Mouse (Mus musculus) adrenal gland, adult 18-20 months (tissue): ENCODE measurements around the gene Chrd. TPM values are rescaled to one million over a fixed set of nuclear protein-coding genes. Genes with fewer than 3 reads are reported as not detected.

Source experiments
- DNase-seq, 2 experiments: peaks; one replicate each; pipeline ENCODE4 v3.0.0; 2021 to 2022; ENCODE audit warnings: low spot score in 2 of 2
- total RNA-seq, 2 experiments: library from RNA; stranded (reverse); gene quantifications; 1 replicate in 1 of 2; 2 replicates in 1 of 2; pipeline ENCODE4 v1.2.3; 2021

Gene Chrd
- total RNA-seq, 2 experiments from 2014 or later = 9.7 to 12.4 TPM

- DNase-seq = no peak
Measured at GRCm38 (mm10) chr16:20708939-20709734, 23.8 kb upstream of the Chrd start.

GRCm38 (mm10) chr16:20710370-20710769 lies 22.6 kb upstream of the Chrd start:
- DNase-seq = no peak

GRCm38 (mm10) chr16:20710810-20711209 lies 22.1 kb upstream of the Chrd start:
- DNase-seq = no peak

DNA sequence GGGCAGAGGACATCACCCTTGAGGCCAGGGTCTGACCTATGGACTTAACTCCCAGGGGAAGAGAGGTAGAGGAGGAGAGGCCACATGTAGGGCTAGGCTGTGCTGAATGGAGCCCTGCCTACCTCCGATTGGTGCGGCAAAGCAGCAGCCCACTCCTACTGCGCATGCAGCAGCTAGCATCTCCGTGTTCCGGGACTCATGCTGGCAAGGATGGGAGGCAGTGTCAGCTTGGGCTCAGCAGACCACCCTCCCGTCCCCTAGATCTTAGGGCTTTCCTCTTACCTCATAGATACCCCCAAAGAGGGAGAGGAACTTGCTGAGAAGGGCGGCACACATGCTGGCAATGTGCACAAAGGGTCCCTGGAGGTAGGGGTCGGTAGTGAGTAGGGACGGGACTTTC lies 20.7 kb upstream of the Chrd start:
- no peak for DNase-seq

DNA sequence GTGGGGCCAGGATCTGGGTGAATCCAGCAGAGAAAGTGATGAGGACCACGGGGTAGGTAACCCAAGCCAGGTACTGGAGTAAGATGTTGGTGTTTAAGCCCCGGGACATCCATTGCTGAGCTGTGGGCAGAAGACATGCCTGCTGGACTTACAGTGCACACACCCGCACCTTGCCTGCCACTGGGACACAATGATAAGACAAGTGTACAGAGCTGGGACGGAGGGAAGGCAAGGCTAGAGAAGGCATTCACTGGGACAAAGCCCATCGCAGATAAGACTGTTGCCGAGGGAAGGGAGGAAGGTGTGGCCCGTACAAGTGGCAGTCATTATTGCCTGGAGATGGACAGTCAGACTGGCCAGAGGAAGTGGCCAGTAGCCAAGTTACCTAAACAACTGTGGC lies 20.0 kb upstream of the Chrd start:
- DNase-seq = no peak

DNA sequence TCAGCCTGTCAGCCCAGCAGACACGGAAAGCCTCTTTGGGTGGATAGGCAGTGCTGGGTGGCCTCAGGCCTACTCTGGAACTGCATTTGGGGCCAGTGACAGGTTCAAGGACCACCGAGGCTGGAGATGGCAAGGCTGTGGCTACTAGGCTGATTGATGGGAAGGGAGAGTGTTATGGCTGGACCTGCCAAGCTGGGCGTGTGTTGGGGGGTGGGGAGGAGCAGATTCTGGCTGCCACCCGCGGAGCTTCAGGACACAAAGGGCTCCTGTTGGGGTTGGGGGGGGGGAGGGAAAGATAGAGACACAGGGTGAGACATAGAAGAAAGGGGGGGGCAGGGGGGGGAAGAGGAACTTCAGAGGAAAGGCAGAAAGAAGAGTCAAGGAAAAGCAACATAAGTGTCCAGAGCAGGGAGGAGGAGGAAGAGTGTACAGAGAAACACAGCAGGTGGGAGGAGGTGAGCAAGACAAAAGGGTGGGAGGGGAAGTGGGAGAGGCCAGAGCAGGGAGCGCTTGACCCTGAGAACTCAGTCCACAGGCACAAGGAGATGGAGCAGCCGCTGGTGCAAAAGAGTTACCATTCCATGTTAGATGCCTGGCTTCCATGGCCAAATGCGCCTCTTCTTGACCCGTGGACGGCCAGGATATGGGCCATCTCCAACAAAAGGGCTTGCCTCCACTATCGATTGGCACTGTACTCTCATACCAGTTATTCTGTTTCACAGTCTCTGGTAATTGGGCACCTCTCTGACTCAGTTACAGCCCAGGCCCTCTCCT lies 18.4 kb upstream of the Chrd start:
- no peak for DNase-seq

DNA sequence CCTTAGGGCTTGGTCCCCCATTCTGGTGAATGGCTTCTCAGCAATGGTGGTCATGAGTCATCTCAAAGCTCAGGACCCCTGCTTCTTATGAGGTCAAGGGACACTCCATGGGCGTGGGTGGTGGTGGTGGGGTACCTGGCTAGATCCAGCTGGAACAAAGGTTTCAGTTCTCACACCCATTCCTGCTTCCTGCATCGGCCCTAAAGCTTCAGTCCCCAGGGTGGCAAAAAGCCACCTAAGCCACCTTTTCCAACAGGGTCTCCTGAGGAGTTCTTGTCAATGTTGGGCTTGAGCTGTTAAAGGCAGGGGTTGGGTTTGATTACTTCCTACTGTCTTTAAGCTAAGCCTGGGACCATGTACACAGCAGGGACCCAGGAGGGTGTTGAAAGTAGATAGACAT lies 17.8 kb upstream of the Chrd start:
- no peak for DNase-seq

DNA sequence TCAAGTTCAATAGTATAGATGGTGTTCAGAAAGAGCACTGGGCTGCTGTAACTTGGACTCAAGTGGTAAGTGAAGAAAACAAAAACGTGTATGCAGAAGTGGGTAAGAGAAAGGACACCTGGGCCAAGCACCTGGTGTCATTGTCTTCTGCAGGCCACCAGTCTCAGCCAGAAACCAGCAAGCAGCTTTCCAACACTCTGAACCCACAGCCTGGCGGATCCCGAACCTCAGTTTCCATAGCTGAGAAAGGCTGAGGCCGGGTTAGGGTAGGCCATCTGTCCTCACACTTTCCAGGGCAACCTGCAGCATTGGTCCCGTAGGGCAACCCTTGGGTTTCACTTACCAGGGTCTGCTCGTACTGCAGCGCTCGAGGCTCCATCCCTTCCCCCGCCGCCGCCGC lies 17.4 kb upstream of the Chrd start:
- DNase-seq = no peak

GRCm38 (mm10) chr16:20715976-20716840 lies 16.7 kb upstream of the Chrd start:
- peak; percentile 82 to 88 for DNase-seq

DNA sequence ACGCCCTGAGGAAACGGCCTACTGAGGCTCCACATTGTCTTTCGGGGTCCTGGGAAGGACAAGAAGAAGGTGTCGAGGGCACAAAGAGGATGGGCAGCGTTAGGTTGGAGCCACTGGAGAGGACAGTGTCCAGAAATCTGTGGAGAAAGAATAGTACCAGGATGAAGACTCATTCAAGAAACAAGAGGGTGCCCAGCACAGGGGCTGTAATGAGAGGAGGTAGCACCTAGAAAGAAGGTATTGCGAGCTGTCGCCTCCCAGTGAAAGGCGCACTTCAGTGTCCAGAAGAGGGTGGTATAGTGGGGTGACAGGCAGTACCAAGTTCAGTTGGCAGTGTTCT lies 16.1 kb upstream of the Chrd start:
- DNase-seq = no peak

DNA sequence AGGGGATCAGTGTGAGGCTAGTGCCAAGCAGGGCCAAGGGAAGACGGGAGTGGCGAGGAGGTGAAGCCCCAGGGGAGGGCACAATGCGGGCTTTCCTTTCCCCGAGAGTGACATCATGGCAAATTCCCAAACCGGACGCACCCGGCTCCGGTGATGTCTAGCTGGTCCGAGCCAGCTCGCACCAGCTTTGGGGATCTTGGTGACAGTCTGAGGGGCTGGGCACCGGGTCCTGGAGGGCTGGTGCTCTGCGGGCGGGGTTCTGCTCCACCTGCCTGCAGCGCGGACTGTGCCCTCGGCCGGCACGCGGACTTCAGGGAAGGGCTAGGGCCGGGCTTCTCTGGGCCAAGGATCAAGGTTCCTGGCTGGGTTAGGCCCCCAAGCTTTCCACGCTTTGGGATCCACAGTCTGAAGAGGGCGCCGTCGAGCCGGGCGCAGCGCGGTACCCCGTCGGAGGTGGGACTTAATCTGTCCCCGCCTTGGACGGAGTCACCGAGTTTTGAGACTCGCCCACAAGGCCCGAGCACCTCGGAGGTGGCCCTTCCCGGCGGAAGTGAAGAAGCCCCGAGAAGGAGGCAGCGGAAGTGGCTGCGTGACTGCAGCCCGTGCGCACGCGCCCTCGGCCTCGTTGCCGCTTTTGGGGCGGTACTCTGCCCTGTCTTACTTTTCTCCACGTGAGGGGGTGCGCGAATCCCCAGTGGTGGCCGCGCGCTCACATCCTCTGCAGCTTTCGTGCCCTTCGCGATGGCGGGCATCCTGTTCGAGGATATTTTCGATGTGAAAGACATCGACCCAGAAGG lies 15.5 kb upstream of the Chrd start, which contains the start of the genes Polr2h and Clcn2:
Gene Polr2h, plus strand, starts transcription at position 485 of the 797 bp plus-strand sequence.
Gene Clcn2, minus strand, starts transcription at position 566 of the 797 bp plus-strand sequence.
- DNase-seq = peak; percentile 97 to 98

DNA sequence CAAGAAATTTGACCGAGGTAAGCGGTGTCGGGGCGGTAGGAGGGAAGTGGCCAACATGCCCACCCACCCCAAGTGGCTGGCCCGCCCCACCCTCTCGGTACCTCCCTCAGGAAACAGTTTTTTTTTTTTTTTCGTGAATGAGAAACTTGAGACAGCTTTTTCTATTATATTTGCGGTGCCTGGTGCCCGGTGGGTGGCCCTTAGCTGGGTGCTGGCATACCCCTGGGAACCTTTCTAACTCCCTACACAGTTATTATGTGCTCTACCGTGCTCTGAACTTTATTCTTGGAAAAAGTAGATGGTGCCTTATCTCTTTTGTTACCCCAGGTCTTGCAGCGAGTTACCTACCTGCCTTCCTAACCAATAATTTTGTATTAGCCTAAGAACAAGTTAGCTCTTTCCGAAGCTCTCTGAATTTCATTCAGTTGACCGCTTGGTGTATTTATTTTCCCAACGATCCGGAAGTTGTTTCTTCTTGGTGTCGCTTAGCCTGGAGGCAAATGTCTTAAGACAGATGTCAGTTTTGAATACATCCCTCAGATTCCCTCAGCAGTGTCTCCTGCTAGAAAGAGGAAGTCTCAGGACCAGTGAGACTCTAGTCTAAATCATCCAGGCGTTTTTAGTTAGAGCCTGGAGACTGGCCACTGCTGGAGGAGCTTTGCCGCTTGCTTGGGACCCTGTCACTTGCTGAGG lies 14.8 kb upstream of the Chrd start:
- DNase-seq = no peak

DNA sequence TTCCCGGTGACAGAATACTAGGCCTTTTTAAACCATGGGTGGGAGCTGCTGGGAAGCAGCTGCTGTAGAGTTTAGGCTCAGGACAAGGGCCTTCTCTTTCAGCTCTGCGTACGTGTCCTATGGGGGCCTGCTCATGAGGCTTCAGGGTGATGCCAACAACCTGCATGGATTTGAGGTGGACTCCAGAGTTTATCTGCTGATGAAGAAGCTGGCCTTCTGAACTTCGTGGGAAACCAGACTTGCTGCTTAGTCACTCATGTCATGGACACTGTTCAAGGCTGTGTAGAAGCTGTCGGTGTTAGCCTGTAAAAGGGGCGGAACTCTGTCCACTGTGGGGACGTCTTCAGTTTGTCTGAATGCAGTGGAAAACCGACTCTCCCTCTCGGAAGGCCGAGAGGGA lies 11.1 kb upstream of the Chrd start:
- DNase-seq = no peak

DNA sequence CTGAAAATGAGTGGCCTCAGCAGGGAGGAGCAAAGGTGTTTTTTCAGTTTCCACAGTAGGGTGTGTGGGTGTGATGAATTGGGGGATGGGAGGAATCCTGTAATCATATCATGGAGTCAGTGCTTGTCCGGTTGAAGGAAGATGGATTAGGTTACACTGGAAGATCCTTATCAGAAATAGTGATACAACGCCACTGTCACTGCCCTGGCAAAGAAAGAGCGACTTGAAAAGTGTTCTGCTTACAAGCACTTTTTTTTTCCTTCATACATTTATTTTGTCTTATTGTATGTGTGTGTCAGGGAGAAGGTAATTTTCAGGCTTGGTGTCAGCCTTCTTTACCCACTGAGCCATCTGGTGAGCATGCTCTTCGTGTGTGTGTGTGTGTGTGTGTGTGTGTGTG lies 10.2 kb upstream of the Chrd start:
- DNase-seq = no peak

DNA sequence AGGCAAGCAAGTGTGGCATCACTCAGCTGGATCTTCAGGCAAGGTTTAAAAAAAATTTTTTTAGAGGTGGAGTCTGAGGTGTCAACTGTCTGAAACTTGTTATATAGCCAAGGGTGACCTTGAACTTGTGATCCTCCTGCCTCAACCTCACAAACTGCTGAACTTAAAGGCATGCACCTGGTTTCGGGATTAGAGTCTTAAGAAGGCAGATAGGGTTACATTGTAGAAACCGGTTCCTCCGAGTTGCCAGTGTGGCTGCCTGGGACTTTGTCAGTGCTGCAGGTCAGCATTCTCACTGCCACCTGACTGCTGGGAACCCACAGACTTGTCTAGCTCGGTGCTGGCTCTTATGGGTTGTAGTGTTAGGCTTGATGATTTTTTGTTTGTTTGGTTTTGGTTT lies 9.7 kb upstream of the Chrd start:
- DNase-seq = no peak

DNA sequence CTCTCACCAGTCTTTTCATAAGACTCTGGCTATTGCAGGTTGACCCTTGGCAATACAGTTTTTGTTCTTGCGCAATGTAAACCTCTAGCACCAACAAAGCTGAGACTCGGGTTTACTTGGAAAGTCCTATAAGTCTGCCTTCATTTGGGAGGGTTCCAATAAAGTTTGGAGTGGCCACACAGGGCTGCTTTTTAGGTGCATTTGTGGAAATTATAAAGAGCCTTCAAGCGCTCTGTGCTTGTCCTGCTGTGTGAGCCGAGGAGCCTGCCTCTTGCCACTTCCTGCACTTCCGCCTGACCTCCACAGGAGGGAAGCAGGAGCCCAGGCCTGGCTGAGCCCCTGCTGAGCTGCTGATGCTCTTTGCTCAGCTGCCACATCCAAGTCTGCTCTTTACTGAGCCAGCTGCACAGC lies 8.6 kb upstream of the Chrd start:
- peak in 1 of 2 experiments; percentile 55 for DNase-seq

- DNase-seq = no peak
Measured at GRCm38 (mm10) chr16:20725321-20725720, 7.6 kb upstream of the Chrd start.

DNA sequence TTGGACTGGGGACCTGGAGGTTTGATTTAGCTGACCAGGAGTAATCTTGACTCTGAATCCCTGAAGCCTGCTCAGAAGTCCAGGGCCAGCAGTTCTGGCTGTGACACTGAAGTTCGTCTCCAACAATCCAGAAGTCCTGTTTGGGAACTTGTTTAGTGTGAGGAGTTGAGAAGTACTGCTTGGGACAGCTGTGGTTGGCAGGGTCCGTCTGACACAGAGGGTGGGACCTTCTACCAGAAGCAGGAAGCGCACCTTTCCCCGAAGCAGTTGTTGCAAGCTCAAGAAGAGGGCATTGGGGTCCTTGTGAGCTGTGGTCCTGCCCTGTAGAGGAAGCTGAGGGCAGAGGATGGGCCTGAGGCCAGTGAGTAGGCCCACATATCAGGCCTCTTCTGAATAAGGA lies 7.2 kb upstream of the Chrd start:
- DNase-seq = no peak

DNA sequence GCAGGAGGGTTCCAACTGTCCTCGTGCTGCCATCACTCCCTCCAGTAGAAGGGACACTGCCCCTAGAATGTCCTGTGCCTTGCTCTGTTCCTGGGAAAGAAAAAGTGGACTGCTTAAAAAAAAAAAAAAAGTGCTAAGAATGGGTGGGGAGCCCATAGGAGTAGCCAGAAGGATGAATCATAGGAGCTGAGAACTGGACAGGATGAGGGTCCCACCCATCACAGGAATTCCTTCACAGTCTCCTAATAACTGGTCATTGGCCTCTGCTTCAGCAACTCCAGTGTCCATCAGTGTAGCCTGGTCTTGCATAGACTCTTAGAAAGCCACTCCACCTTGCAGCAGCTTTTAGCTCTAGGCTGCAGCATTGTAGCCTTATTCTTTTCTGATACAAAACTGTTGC lies 6.5 kb upstream of the Chrd start:
- DNase-seq = no peak

DNA sequence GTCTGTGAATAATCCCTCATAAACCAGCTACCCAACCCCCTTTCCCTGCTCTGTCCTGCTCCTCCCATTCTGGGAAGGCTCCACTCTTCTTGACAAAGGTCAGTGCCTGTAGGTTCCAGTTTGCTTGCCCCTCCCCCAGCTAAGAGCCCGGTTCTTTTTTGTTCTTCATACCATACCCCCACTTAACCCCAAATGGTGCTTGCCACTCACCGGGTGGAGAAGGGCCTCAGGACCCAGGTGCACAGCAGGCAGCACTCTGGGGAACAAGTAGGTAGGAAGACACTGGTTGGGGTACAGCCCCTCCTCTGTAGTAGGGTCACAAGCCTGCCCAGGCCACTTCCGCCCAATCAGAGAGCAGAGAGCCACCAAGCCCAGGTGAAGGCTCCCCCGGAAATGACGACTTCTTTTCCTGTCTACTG lies 2.6 kb upstream of the Chrd start:
- DNase-seq = no peak
